Mouse (Mus musculus) MN1 (cell line): Measurements from ENCODE around the gene Gm13277.
"Not testable (repeated sequence)": the region's sequence is repeated elsewhere in the genome, so short reads cannot be mapped to it uniquely, and the experiment has no call there.

Experiments
- DNase-seq: peaks from one replicate; pipeline ENCODE4 v3.0.0-alpha.2; 2016; ENCODE audit warnings: low spot score

Gm13277 gene

GRCm38 (mm10) chr4:88788402-88788801 lies at the start of gene Gm13277:
Gene Gm13277 (plus strand): TSS chr4:88788632.
- not testable (repeated sequence) for DNase-seq

GRCm38 (mm10) chr4:88739036-88739435 lies 49.4 kb upstream of the Gm13277 start:
- DNase-seq = no peak

- DNase-seq = no peak
Measured at GRCm38 (mm10) chr4:88741426-88741825, 47.0 kb upstream of the Gm13277 start.

- DNase-seq = no peak
Measured at GRCm38 (mm10) chr4:88742771-88743371, 45.6 kb upstream of the Gm13277 start.

- no peak for DNase-seq
Measured at GRCm38 (mm10) chr4:88744207-88744606, 44.2 kb upstream of the Gm13277 start.

- no peak for DNase-seq
Measured at GRCm38 (mm10) chr4:88749926-88750325, 38.5 kb upstream of the Gm13277 start.

- DNase-seq = not testable (repeated sequence)
Measured at GRCm38 (mm10) chr4:88754818-88755340, 33.6 kb upstream of the Gm13277 start, which contains the start of gene Gm13271. Gene Gm13271 (plus strand): TSS chr4:88754868.

GRCm38 (mm10) chr4:88756581-88757513 lies 31.6 kb upstream of the Gm13277 start:
- DNase-seq = peak; percentile 14

GRCm38 (mm10) chr4:88757628-88758031 lies 30.8 kb upstream of the Gm13277 start:
- DNase-seq = peak; percentile 91

- DNase-seq = not testable (repeated sequence)
Measured at GRCm38 (mm10) chr4:88758751-88759150, 29.7 kb upstream of the Gm13277 start.

GRCm38 (mm10) chr4:88759610-88760268 lies 28.7 kb upstream of the Gm13277 start, which contains the start of gene Gm13283:
Gene Gm13283 (plus strand): TSS chr4:88760119.
- DNase-seq = not testable (repeated sequence)

GRCm38 (mm10) chr4:88760431-88760830 lies 28.0 kb upstream of the Gm13277 start:
- peak; percentile 84 for DNase-seq

GRCm38 (mm10) chr4:88761776-88762175 lies 26.7 kb upstream of the Gm13277 start:
- DNase-seq = not testable (repeated sequence)

GRCm38 (mm10) chr4:88762341-88762740 lies 26.1 kb upstream of the Gm13277 start:
- not testable (repeated sequence) for DNase-seq

GRCm38 (mm10) chr4:88763384-88764018 lies 24.9 kb upstream of the Gm13277 start:
- DNase-seq = peak; percentile 80

- DNase-seq = not testable (repeated sequence)
Measured at GRCm38 (mm10) chr4:88773534-88773933, 14.9 kb upstream of the Gm13277 start, which contains the start of gene Gm13290. Gene Gm13290 (plus strand): TSS chr4:88773834.

GRCm38 (mm10) chr4:88776622-88777021 lies 11.8 kb upstream of the Gm13277 start, which contains the start of gene Gm13289:
Gene Gm13289 (plus strand): TSS chr4:88776922.
- DNase-seq = not testable (repeated sequence)

GRCm38 (mm10) chr4:88779550-88779949 lies 8.9 kb upstream of the Gm13277 start, which contains the start of gene Gm13272:
Gene Gm13272 (plus strand): TSS chr4:88779850.
- not testable (repeated sequence) for DNase-seq

- not testable (repeated sequence) for DNase-seq
Measured at GRCm38 (mm10) chr4:88780320-88780719, 8.1 kb upstream of the Gm13277 start.

- not testable (repeated sequence) for DNase-seq
Measured at GRCm38 (mm10) chr4:88781831-88782230, 6.6 kb upstream of the Gm13277 start, which contains the start of gene Ifnz. Gene Ifnz (plus strand): TSS chr4:88782131.

GRCm38 (mm10) chr4:88782335-88782734 lies 6.1 kb upstream of the Gm13277 start:
- DNase-seq = not testable (repeated sequence)
